Mouse (Mus musculus): Measurements from ENCODE around the gene Rad51c. TPM values are rescaled to one million over a fixed set of nuclear protein-coding genes. Genes with fewer than 3 reads are reported as not detected.

Gene Rad51c
- polyA plus RNA-seq, 1 experiment from 2014 or later, result 5.3 TPM

DNA sequence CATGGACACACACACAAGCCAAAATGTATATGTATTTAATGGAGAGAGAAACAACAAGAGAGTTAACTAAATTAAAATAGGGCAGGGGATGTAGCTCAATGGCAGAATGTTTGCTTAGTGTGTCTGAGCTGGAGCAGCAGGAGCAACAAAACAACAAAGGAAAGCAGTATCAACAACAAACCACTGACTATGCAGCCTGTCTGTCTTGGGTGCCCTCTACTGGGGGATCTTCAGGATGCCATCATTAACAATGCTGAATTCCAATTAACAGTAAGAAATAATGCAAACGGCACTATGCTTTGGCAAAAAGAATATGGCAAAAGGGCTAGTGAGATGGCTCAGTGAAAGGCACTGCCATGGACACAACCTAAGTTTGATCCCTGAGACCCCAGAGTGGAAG, 10.9 kb downstream of the Rad51c start:
- Histone ChIP-seq H3K36me3 (ENCODE audit: control insufficient read depth, insufficient read depth, low read length) (no peaks in the 10 kb centered on the region), H3K9ac (ENCODE audit: low read depth, low read length) (no peak overlapping the region), H3K4me3 (ENCODE audit: low read length) (no peak overlapping the region), H3K27me3 (replicated peaks; ENCODE audit: control insufficient read depth, insufficient read depth, low read length) (no peaks in the 10 kb centered on the region), H3K4me1 (ENCODE audit: control insufficient read depth, insufficient read depth, low read length) (no peaks in the 10 kb centered on the region), H3K27ac (ENCODE audit: low read length) (no peak overlapping the region), H3K4me2 (ENCODE audit: low read depth, low read length) (no peak overlapping the region), H3K9me3 (ENCODE audit: control insufficient read depth, low read length) (no peaks in the 10 kb centered on the region)
- 59% methylated on average over 1 of the region's 1 CpGs for WGBS
- ATAC-seq, result no peak

GRCm38 (mm10) chr11:87385676-87386075, 19.1 kb downstream of the Rad51c start:
- ATAC-seq, result no peak
- Histone ChIP-seq H3K4me3 (ENCODE audit: low read length) (no peak overlapping the region), H3K27ac (ENCODE audit: low read length) (no peak overlapping the region), H3K27me3 (replicated peaks; ENCODE audit: control insufficient read depth, insufficient read depth, low read length) (no peaks in the 10 kb centered on the region), H3K9ac (ENCODE audit: low read depth, low read length) (no peak overlapping the region), H3K4me1 (ENCODE audit: control insufficient read depth, insufficient read depth, low read length) (no peaks in the 10 kb centered on the region), H3K4me2 (ENCODE audit: low read depth, low read length) (no peak overlapping the region), H3K9me3 (ENCODE audit: control insufficient read depth, low read length) (no peaks in the 10 kb centered on the region), H3K36me3 (ENCODE audit: control insufficient read depth, insufficient read depth, low read length) (no peaks in the 10 kb centered on the region)
- WGBS, result 91% methylated on average over 1 of the region's 1 CpGs

DNA sequence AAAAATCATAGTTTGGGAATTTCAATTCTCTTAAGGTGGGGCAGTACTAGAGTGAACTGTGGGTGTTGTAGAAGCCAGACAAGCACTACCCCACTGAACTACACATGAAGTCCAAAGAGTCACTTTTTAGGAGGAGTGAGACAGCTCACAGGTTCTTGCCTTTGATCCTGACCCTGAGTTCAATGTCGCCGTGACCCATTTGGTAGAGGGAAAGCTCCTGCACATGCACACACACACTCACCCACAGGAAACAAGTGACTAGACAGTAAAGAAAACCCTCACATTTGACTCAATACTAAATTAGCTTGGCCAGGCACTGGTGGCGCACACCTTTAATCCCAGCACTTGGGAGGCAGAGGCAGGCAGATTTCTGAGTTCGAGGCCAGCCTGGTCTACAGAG, 20.2 kb downstream of the Rad51c start:
- H3K4me2 ChIP-seq (ENCODE audit: low read depth, low read length), result no peak overlapping the region

DNA sequence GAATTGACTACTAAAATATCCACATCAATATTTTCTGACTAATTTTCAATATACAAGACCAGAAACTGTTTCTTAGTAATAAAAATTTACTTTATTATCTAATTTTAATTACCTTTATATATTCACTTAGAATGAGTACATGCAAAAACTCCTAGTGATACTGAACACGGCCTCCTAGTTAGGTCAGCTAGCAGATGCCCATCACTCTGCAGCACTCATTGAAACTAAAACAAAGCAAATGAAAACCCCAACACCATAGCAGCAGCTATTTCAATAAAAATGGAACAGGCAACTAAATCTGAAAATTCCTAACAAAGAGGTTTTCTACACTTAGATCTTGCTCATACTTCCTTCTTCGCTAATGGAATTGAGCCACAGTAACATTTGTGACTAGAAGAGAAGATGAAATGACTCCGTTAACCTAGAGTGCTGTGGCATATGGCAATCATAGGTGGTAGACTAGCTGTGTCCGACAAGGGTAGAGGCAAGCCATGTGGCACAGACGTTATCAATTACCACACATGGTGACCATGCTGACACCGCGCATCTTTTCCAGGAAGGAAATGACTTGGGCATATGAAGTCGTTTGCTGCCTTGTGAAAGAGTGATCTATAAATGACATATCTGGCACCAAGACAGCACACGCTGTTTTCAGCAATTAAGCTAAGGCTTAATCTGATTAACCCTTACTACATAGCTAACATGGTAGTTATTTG, 36.7 kb downstream of the Rad51c start:
- Histone ChIP-seq H3K4me1 (ENCODE audit: control insufficient read depth, insufficient read depth, low read length) (no peaks in the 10 kb centered on the region), H3K4me3 (ENCODE audit: low read length) (no peak overlapping the region), H3K27ac (ENCODE audit: low read length) (no peak overlapping the region), H3K9ac (ENCODE audit: low read depth, low read length) (no peak overlapping the region), H3K9me3 (ENCODE audit: control insufficient read depth, low read length) (no peaks in the 10 kb centered on the region), H3K36me3 (ENCODE audit: control insufficient read depth, insufficient read depth, low read length) (no peaks in the 10 kb centered on the region), H3K4me2 (ENCODE audit: low read depth, low read length) (no peak overlapping the region), H3K27me3 (replicated peaks; ENCODE audit: control insufficient read depth, insufficient read depth, low read length) (no peaks in the 10 kb centered on the region)
- WGBS, result 76% methylated on average over 9 of the region's 9 CpGs
- ATAC-seq, result 0 out of 2 replicates have a peak, but pooled peaks have one; percentile 40

More for the DNA sequence above, 20.2 kb downstream of the Rad51c start:
- no peaks in the 10 kb centered on the region for H3K36me3 ChIP-seq (ENCODE audit: control insufficient read depth, insufficient read depth, low read length)
- H3K27me3 ChIP-seq (replicated peaks; ENCODE audit: control insufficient read depth, insufficient read depth, low read length), result no peaks in the 10 kb centered on the region
- H3K4me1 ChIP-seq (ENCODE audit: control insufficient read depth, insufficient read depth, low read length), result no peaks in the 10 kb centered on the region
- WGBS, result 94% methylated on average over 4 of the region's 4 CpGs
- no peak for ATAC-seq
- H3K9me3 ChIP-seq (ENCODE audit: control insufficient read depth, low read length), result no peaks in the 10 kb centered on the region
- H3K27ac ChIP-seq (ENCODE audit: low read length), result no peak overlapping the region
- H3K9ac ChIP-seq (ENCODE audit: low read depth, low read length), result no peak overlapping the region
- H3K4me3 ChIP-seq (ENCODE audit: low read length), result no peak overlapping the region

- H3K36me3 ChIP-seq (ENCODE audit: control insufficient read depth, insufficient read depth, low read length), result no peaks in the 10 kb centered on the region
- 82% methylated on average over 7 of the region's 7 CpGs for WGBS
- no peaks in the 10 kb centered on the region for H3K4me1 ChIP-seq (ENCODE audit: control insufficient read depth, insufficient read depth, low read length)
- ATAC-seq, result no peak
- no peaks in the 10 kb centered on the region for H3K9me3 ChIP-seq (ENCODE audit: control insufficient read depth, low read length)
- no peak overlapping the region for H3K9ac ChIP-seq (ENCODE audit: low read depth, low read length)
- no peak overlapping the region for H3K27ac ChIP-seq (ENCODE audit: low read length)
- H3K4me2 ChIP-seq (ENCODE audit: low read depth, low read length), result no peak overlapping the region
- H3K4me3 ChIP-seq (ENCODE audit: low read length), result no peak overlapping the region
- H3K27me3 ChIP-seq (replicated peaks; ENCODE audit: control insufficient read depth, insufficient read depth, low read length), result no peaks in the 10 kb centered on the region
Measured at GRCm38 (mm10) chr11:87367061-87367460, 37.7 kb downstream of the Rad51c start.

DNA sequence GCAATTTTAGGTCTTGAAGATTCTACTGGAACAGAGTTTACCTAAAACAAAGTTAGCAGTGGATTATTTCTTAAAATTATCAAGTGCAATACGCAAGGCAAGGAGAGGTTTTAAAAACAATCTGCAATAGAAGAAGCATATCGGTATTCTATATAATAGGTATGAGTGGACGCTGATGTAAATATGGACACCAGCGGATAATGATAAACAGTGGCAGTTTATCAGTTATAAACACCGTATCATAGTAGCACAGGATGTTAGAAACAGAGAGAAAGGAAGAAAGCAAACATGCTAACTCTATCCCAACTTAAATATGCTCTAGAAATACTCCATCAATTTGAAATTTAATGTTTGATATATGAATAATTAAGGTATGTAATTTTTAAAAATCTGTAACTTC, 39.6 kb downstream of the Rad51c start:
- WGBS, result 85% methylated on average over 5 of the region's 5 CpGs
- no peaks in the 10 kb centered on the region for H3K4me1 ChIP-seq (ENCODE audit: control insufficient read depth, insufficient read depth, low read length)

DNA sequence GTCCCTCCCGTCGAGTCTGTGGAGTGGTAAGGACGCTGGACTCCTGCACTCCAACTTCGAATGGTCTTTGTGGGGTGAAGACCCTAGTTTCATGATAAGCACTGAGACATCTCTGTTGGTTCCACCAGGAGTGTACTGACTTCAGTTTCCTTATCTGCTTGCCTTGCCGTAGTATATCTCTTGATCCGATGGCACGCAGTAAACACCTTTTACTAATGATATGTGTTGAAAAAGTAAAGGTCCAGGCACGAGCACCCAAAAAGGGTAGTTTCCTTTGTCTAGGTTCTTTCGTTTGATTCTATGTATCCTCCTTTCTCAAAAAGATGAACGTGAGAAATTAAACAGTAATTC, 45.5 kb downstream of the Rad51c start:
- Histone ChIP-seq H3K27ac (ENCODE audit: low read length) (no peak overlapping the region), H3K4me2 (ENCODE audit: low read depth, low read length) (peak overlapping the region; percentile 98), H3K36me3 (ENCODE audit: control insufficient read depth, insufficient read depth, low read length) (no peaks in the 10 kb centered on the region), H3K4me3 (ENCODE audit: low read length) (peak overlapping the region; percentile 75), H3K27me3 (replicated peaks; ENCODE audit: control insufficient read depth, insufficient read depth, low read length) (peaks cover 5% of the 10 kb centered on the region; the same call in 1 of the 2 replicates), H3K9ac (ENCODE audit: low read depth, low read length) (peak overlapping the region; percentile 72), H3K4me1 (ENCODE audit: control insufficient read depth, insufficient read depth, low read length) (peaks cover 3% of the 10 kb centered on the region), H3K9me3 (ENCODE audit: control insufficient read depth, low read length) (no peaks in the 10 kb centered on the region)
- 0 out of 2 replicates have a peak, but pooled peaks have one; percentile 17 for ATAC-seq
- 14% methylated on average over 10 of the region's 10 CpGs for WGBS

More for the DNA sequence above, 39.6 kb downstream of the Rad51c start:
- H3K27ac ChIP-seq (ENCODE audit: low read length), result no peak overlapping the region
- no peak overlapping the region for H3K4me2 ChIP-seq (ENCODE audit: low read depth, low read length)
- H3K27me3 ChIP-seq (replicated peaks; ENCODE audit: control insufficient read depth, insufficient read depth, low read length), result no peaks in the 10 kb centered on the region; the same call in 1 of the 2 replicates
- ATAC-seq, result no peak
- H3K36me3 ChIP-seq (ENCODE audit: control insufficient read depth, insufficient read depth, low read length), result no peaks in the 10 kb centered on the region
- no peak overlapping the region for H3K4me3 ChIP-seq (ENCODE audit: low read length)
- H3K9ac ChIP-seq (ENCODE audit: low read depth, low read length), result no peak overlapping the region
- no peaks in the 10 kb centered on the region for H3K9me3 ChIP-seq (ENCODE audit: control insufficient read depth, low read length)

DNA sequence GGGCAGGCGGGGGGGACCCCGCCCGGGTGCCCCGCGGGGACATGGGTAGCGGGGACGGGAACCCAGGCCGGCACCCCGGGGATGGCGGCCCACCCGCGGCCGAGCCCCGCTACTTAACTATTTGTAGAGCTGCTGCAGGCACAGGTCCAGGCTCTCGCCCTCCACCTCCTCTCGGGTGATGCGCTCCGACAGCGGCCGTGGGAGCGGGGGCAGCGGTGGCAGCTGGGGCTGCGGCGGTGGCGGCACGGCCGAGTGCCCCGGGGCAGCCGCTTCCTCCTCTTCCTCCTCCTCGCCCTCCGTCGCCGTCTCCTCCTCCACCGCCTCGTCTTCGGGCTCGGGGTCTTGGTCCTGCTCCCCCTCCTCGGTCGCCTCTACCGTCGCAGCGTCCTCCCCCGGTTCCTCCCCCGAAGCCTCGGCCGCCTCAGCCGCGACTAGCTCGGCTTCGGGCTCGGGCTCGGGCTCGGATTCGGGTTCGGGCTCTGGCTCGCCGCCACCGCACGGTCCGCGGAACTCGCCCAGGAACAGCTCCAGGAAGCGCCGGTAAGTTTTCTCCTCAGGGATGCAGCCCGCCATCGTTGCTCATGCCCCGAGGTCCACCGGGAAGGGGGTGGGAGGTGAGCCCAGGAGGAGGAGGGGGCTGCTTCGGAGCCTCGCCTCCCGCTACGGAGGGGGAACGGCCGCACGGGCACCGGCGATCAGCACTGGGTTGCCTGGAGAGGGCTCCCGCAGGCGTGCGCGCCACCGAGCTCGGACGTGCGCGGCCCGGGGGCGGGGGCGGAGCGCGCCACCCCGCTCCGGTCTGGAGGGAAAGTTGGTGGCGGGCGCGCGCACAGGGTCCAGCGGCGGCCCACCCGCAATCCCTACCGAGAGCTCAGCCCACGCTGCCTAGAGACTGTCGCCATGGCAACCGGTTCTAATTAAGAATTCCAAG, 46.2 kb downstream of the Rad51c start, which contains the start of gene Ppm1e:
Gene Ppm1e (minus strand): TSS at position 693 of the 931 bp plus-strand sequence.
- Histone ChIP-seq H3K36me3 (ENCODE audit: control insufficient read depth, insufficient read depth, low read length) (no peaks in the 10 kb centered on the region), H3K4me3 (ENCODE audit: low read length) (peak within 1 kb of the TSS; percentile 75), H3K9ac (ENCODE audit: low read depth, low read length) (peak within 1 kb of the TSS; percentile 72), H3K27ac (ENCODE audit: low read length) (no peak within 1 kb of the TSS), H3K9me3 (ENCODE audit: control insufficient read depth, low read length) (no peaks in the 10 kb centered on the region), H3K27me3 (replicated peaks; ENCODE audit: control insufficient read depth, insufficient read depth, low read length) (peaks cover 5% of the 10 kb centered on the region; the same call in 1 of the 2 replicates), H3K4me2 (ENCODE audit: low read depth, low read length) (peak within 1 kb of the TSS; percentile 98), H3K4me1 (ENCODE audit: control insufficient read depth, insufficient read depth, low read length) (peaks cover 3% of the 10 kb centered on the region)
- under 1% methylated on average over 100 of the region's 104 CpGs for WGBS
- ATAC-seq, result peak; percentile 96
